Mouse (Mus musculus): Measurements from ENCODE around the gene Peg12.
A peak's percentile ranks its signal among the peaks of the same experiment; 100 is the strongest.

The Peg12 gene

GRCm38 (mm10) chr7:62463878-62464755, at the start of gene Peg12:
Gene Peg12 (minus strand): TSS chr7:62464510.
- DNase-seq: peak; percentile 17 to 40

- DNase-seq: no peak
Measured at GRCm38 (mm10) chr7:62486139-62486538, 21.8 kb upstream of the Peg12 start.

- peak; percentile 14 to 15 for DNase-seq
Measured at GRCm38 (mm10) chr7:62463007-62463877, 1.1 kb downstream of the Peg12 start.

- DNase-seq: no peak
Measured at GRCm38 (mm10) chr7:62462229-62463006, 1.9 kb downstream of the Peg12 start.

GRCm38 (mm10) chr7:62452353-62452752, 12.0 kb downstream of the Peg12 start:
- no peak for DNase-seq

GRCm38 (mm10) chr7:62445431-62446165, 18.7 kb downstream of the Peg12 start:
- DNase-seq: no peak

- DNase-seq: no peak
Measured at GRCm38 (mm10) chr7:62436394-62436793, 27.9 kb downstream of the Peg12 start.

GRCm38 (mm10) chr7:62433243-62433642, 31.1 kb downstream of the Peg12 start:
- no peak for DNase-seq

- DNase-seq: peak; percentile 8 to 42
Measured at GRCm38 (mm10) chr7:62428337-62428736, 36.0 kb downstream of the Peg12 start.

GRCm38 (mm10) chr7:62423210-62423609, 41.1 kb downstream of the Peg12 start:
- DNase-seq: no peak

GRCm38 (mm10) chr7:62420566-62420965, 43.7 kb downstream of the Peg12 start:
- DNase-seq: peak; percentile 4

- DNase-seq: peak; percentile 85 to 88
Measured at GRCm38 (mm10) chr7:62419493-62420360, 44.6 kb downstream of the Peg12 start, which contains the start of gene Mkrn3. Gene Mkrn3 (minus strand): TSS chr7:62420139.

- DNase-seq: peak; percentile 15 to 37
Measured at GRCm38 (mm10) chr7:62419105-62419492, 45.2 kb downstream of the Peg12 start.

- DNase-seq: peak; percentile 4
Measured at GRCm38 (mm10) chr7:62418346-62418745, 46.0 kb downstream of the Peg12 start.

- no peak for DNase-seq
Measured at GRCm38 (mm10) chr7:62416173-62416572, 48.1 kb downstream of the Peg12 start.

GRCm38 (mm10) chr7:62415222-62415621, 49.1 kb downstream of the Peg12 start:
- DNase-seq: no peak
